Mouse (Mus musculus): ENCODE results near the gene Itpkc. TPM values are rescaled to one million over a fixed set of nuclear protein-coding genes. Genes with fewer than 3 reads are reported as not detected.

Gene Itpkc
- polyA plus RNA-seq (2016; fragmentation: Nextera tagmentation; extraction: Ambion mirVana), result 5.1 and 5.6 TPM in 2 replicates

GRCm38 (mm10) chr7:27228281-27228821 lies at the start of gene Itpkc:
Itpkc (minus strand) TSS chr7:27228661.
- under 1% methylated on average over 49 of the region's 49 CpGs for WGBS
- H3K27ac ChIP-seq (replicated peaks), result peak within 1 kb of the TSS; percentile 91
- peak within 1 kb of the TSS; percentile 69 for H3K4me3 ChIP-seq
- H3K36me3 ChIP-seq (replicated peaks), result peaks cover 10% of the 10 kb centered on the region
- peak; percentile 97 for DNase-seq (ENCODE audit: low spot score)
- H3K9me3 ChIP-seq, result no peaks in the 10 kb centered on the region
- H3K4me1 ChIP-seq, result peaks cover 58% of the 10 kb centered on the region
- H3K27me3 ChIP-seq (replicated peaks; ENCODE audit: low read depth, poor library complexity, severe bottlenecking), result no peaks in the 10 kb centered on the region

GRCm38 (mm10) chr7:27277191-27277590 lies 48.7 kb upstream of the Itpkc start:
- Histone ChIP-seq H3K9me3 (no peaks in the 10 kb centered on the region), H3K4me3 (no peak overlapping the region), H3K4me1 (peaks cover 6% of the 10 kb centered on the region), H3K27ac (replicated peaks) (no peak overlapping the region), H3K27me3 (replicated peaks; ENCODE audit: low read depth, poor library complexity, severe bottlenecking) (no peaks in the 10 kb centered on the region), H3K36me3 (replicated peaks) (peaks cover 93% of the 10 kb centered on the region)
- 94% methylated on average over 3 of the region's 3 CpGs for WGBS
- DNase-seq (ENCODE audit: low spot score), result no peak

GRCm38 (mm10) chr7:27276021-27276420 lies 47.6 kb upstream of the Itpkc start:
- WGBS, result 63% methylated on average over 7 of the region's 7 CpGs
- H3K27me3 ChIP-seq (replicated peaks; ENCODE audit: low read depth, poor library complexity, severe bottlenecking), result no peaks in the 10 kb centered on the region
- peaks cover 92% of the 10 kb centered on the region for H3K36me3 ChIP-seq (replicated peaks)
- no peak for DNase-seq (ENCODE audit: low spot score)
- peaks cover 4% of the 10 kb centered on the region; the same call in 1 of the 2 replicates for H3K9me3 ChIP-seq
- peaks cover 3% of the 10 kb centered on the region; the same call in 1 of the 2 replicates for H3K4me1 ChIP-seq
- H3K4me3 ChIP-seq, result no peak overlapping the region
- H3K27ac ChIP-seq (replicated peaks), result no peak overlapping the region

GRCm38 (mm10) chr7:27274916-27275315 lies 46.5 kb upstream of the Itpkc start:
- no peak overlapping the region for H3K4me3 ChIP-seq
- H3K36me3 ChIP-seq (replicated peaks), result peaks cover 93% of the 10 kb centered on the region
- H3K27me3 ChIP-seq (replicated peaks; ENCODE audit: low read depth, poor library complexity, severe bottlenecking), result no peaks in the 10 kb centered on the region
- H3K27ac ChIP-seq (replicated peaks), result no peak overlapping the region
- peaks cover 4% of the 10 kb centered on the region; the same call in 1 of the 2 replicates for H3K9me3 ChIP-seq
- DNase-seq (ENCODE audit: low spot score), result no peak
- peaks cover 3% of the 10 kb centered on the region; the same call in 1 of the 2 replicates for H3K4me1 ChIP-seq
- 93% methylated on average over 4 of the region's 4 CpGs for WGBS

GRCm38 (mm10) chr7:27273739-27274351 lies 45.4 kb upstream of the Itpkc start:
- peaks cover 4% of the 10 kb centered on the region; the same call in 1 of the 2 replicates for H3K9me3 ChIP-seq
- 0 out of 2 replicates have a peak overlapping the region, but pooled peaks have one; percentile 48 for H3K27ac ChIP-seq (replicated peaks)

GRCm38 (mm10) chr7:27271423-27271822 lies 43.0 kb upstream of the Itpkc start:
- Histone ChIP-seq H3K27ac (replicated peaks) (no peak overlapping the region), H3K9me3 (peaks cover 4% of the 10 kb centered on the region; the same call in 1 of the 2 replicates), H3K36me3 (replicated peaks) (peaks cover 93% of the 10 kb centered on the region), H3K4me1 (peaks cover 3% of the 10 kb centered on the region; the same call in 1 of the 2 replicates), H3K27me3 (replicated peaks; ENCODE audit: low read depth, poor library complexity, severe bottlenecking) (no peaks in the 10 kb centered on the region), H3K4me3 (no peak overlapping the region)
- 87% methylated on average over 8 of the region's 8 CpGs for WGBS
- no peak for DNase-seq (ENCODE audit: low spot score)

More at GRCm38 (mm10) chr7:27273739-27274351, 45.4 kb upstream of the Itpkc start:
- DNase-seq (ENCODE audit: low spot score), result peak; percentile 72
- Histone ChIP-seq H3K36me3 (replicated peaks) (peaks cover 93% of the 10 kb centered on the region), H3K4me3 (peak overlapping the region; percentile 39), H3K4me1 (peaks cover 3% of the 10 kb centered on the region; the same call in 1 of the 2 replicates), H3K27me3 (replicated peaks; ENCODE audit: low read depth, poor library complexity, severe bottlenecking) (no peaks in the 10 kb centered on the region)
- 42% methylated on average over 32 of the region's 32 CpGs for WGBS

GRCm38 (mm10) chr7:27266515-27267128 lies 38.2 kb upstream of the Itpkc start:
- 81% methylated on average over 20 of the region's 20 CpGs for WGBS
- DNase-seq (ENCODE audit: low spot score), result no peak
- no peaks in the 10 kb centered on the region for H3K27me3 ChIP-seq (replicated peaks; ENCODE audit: low read depth, poor library complexity, severe bottlenecking)
- H3K4me1 ChIP-seq, result no peaks in the 10 kb centered on the region
- H3K4me3 ChIP-seq, result no peak overlapping the region
- H3K36me3 ChIP-seq (replicated peaks), result peaks cover 97% of the 10 kb centered on the region
- H3K9me3 ChIP-seq, result peaks cover 3% of the 10 kb centered on the region; the same call in 1 of the 2 replicates
- H3K27ac ChIP-seq (replicated peaks), result no peak overlapping the region

- H3K27me3 ChIP-seq (replicated peaks; ENCODE audit: low read depth, poor library complexity, severe bottlenecking), result no peaks in the 10 kb centered on the region
- peaks cover 80% of the 10 kb centered on the region for H3K36me3 ChIP-seq (replicated peaks)
- peaks cover 17% of the 10 kb centered on the region for H3K4me1 ChIP-seq
- WGBS, result 90% methylated on average over 12 of the region's 12 CpGs
- H3K27ac ChIP-seq (replicated peaks), result no peak overlapping the region
- DNase-seq (ENCODE audit: low spot score), result no peak
- no peak overlapping the region for H3K4me3 ChIP-seq
- no peaks in the 10 kb centered on the region for H3K9me3 ChIP-seq
These were observed 36.3 kb upstream of the Itpkc start for GRCm38 (mm10) chr7:27264761-27265160.

- Histone ChIP-seq H3K27me3 (replicated peaks; ENCODE audit: low read depth, poor library complexity, severe bottlenecking) (peaks cover 9% of the 10 kb centered on the region), H3K27ac (replicated peaks) (no peak overlapping the region), H3K9me3 (no peaks in the 10 kb centered on the region), H3K4me1 (peaks cover 40% of the 10 kb centered on the region), H3K4me3 (0 out of 2 replicates have a peak overlapping the region, but pooled peaks have one; percentile 2), H3K36me3 (replicated peaks) (peaks cover 51% of the 10 kb centered on the region)
- no peak for DNase-seq (ENCODE audit: low spot score)
- WGBS, result 85% methylated on average over 6 of the region's 6 CpGs
These were observed 33.4 kb upstream of the Itpkc start for GRCm38 (mm10) chr7:27261888-27262287.

- peaks cover 9% of the 10 kb centered on the region for H3K27me3 ChIP-seq (replicated peaks; ENCODE audit: low read depth, poor library complexity, severe bottlenecking)
- peaks cover 50% of the 10 kb centered on the region for H3K4me1 ChIP-seq
- 90% methylated on average over 7 of the region's 7 CpGs for WGBS
- H3K9me3 ChIP-seq, result no peaks in the 10 kb centered on the region
- no peak for DNase-seq (ENCODE audit: low spot score)
- no peak overlapping the region for H3K27ac ChIP-seq (replicated peaks)
- H3K36me3 ChIP-seq (replicated peaks), result peaks cover 41% of the 10 kb centered on the region
- peak overlapping the region; percentile 92 for H3K4me3 ChIP-seq
These were observed 32.4 kb upstream of the Itpkc start for GRCm38 (mm10) chr7:27260856-27261255.

- WGBS, result 41% methylated on average over 5 of the region's 5 CpGs
- peaks cover 52% of the 10 kb centered on the region for H3K4me1 ChIP-seq
These were observed 31.3 kb upstream of the Itpkc start for GRCm38 (mm10) chr7:27259771-27260170.

GRCm38 (mm10) chr7:27259271-27259721 lies 30.8 kb upstream of the Itpkc start:
- DNase-seq (ENCODE audit: low spot score), result peak; percentile 54
- peak overlapping the region; percentile 92 for H3K4me3 ChIP-seq
- no peaks in the 10 kb centered on the region for H3K9me3 ChIP-seq
- H3K27me3 ChIP-seq (replicated peaks; ENCODE audit: low read depth, poor library complexity, severe bottlenecking), result peaks cover 9% of the 10 kb centered on the region
- peak overlapping the region; percentile 91 for H3K27ac ChIP-seq (replicated peaks)
- peaks cover 52% of the 10 kb centered on the region for H3K4me1 ChIP-seq
- peaks cover 31% of the 10 kb centered on the region for H3K36me3 ChIP-seq (replicated peaks)
- WGBS, result 2% methylated on average over 9 of the region's 9 CpGs

More at GRCm38 (mm10) chr7:27259771-27260170, 31.3 kb upstream of the Itpkc start:
- peak; percentile 28 for DNase-seq (ENCODE audit: low spot score)
- Histone ChIP-seq H3K4me3 (peak overlapping the region; percentile 92), H3K27ac (replicated peaks) (peak overlapping the region; percentile 91), H3K27me3 (replicated peaks; ENCODE audit: low read depth, poor library complexity, severe bottlenecking) (peaks cover 9% of the 10 kb centered on the region), H3K36me3 (replicated peaks) (peaks cover 31% of the 10 kb centered on the region), H3K9me3 (no peaks in the 10 kb centered on the region)

All from embryonic facial prominence, embryonic 10.5 days (tissue).